Mouse (Mus musculus): Measurements from ENCODE around the gene Ptn.

DNA sequence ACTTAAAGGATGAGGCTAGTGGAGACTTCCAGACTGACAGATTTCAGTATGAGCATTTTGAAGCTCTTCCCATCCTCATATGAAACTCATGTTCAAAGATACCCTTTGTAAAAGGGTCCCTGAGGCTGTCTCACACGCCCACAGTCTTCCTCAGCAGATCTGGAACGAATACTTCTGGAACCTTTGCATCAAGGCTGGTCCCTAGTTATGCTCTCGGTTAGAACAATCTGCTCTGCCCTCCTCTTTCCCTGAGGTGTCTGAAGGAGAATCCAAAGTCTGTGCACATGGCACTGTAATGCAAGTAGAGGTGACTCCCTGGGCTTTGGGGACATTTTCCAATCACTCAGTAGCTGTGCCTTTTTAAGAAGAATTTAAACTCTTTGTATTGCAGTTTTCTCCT lies 25.3 kb upstream of the Ptn start:
- no peak for TF ChIP-seq CTCF (IDR thresholded peaks at IDR 0.05; ENCODE audit: borderline replicate concordance, extremely low read depth, insufficient read depth, insufficient read length)
- no peak for TF ChIP-seq POLR2A (IDR thresholded peaks at IDR 0.05; ENCODE audit: borderline replicate concordance, extremely low read depth, insufficient read depth, insufficient read length, poor library complexity, severe bottlenecking)

All from brain, embryonic 14.5 days (tissue).